Mouse (Mus musculus): ENCODE results near the gene Figla. TPM values are rescaled to one million over a fixed set of nuclear protein-coding genes. Genes with fewer than 3 reads are reported as not detected.
A peak's percentile ranks its signal among the peaks of the same experiment; 100 is the strongest.
"Not testable (repeated sequence)": the region's sequence is repeated elsewhere in the genome, so short reads cannot be mapped to it uniquely, and the experiment has no call there.

Figla gene
- not detected in 2 replicates for polyA plus RNA-seq (2015; fragmentation: Nextera tagmentation; extraction: Ambion mirVana)

GRCm38 (mm10) chr6:86015871-86016270, at the start of gene Figla:
Gene Figla, plus strand, starts transcription at chr6:86016171.
- Histone ChIP-seq H3K27ac (no peak within 1 kb of the TSS), H3K4me3 (replicated peaks) (no peak within 1 kb of the TSS), H3K27me3 (replicated peaks) (no peaks in the 10 kb centered on the region), H3K9me3 (no peaks in the 10 kb centered on the region), H3K9ac (no peak within 1 kb of the TSS), H3K4me2 (no peak within 1 kb of the TSS), H3K4me1 (no peaks in the 10 kb centered on the region; the same call in 1 of the 2 replicates), H3K36me3 (no peaks in the 10 kb centered on the region)
- WGBS = 82% methylated on average over 9 of the region's 9 CpGs
- no peak for ATAC-seq (ENCODE audit: insufficient read depth, low FRiP score, low read depth)

- Histone ChIP-seq H3K9ac (no peak overlapping the region), H3K4me1 (no peaks in the 10 kb centered on the region; the same call in 1 of the 2 replicates), H3K4me3 (replicated peaks) (no peak overlapping the region), H3K27me3 (replicated peaks) (no peaks in the 10 kb centered on the region), H3K27ac (no peak overlapping the region), H3K36me3 (no peaks in the 10 kb centered on the region), H3K4me2 (no peak overlapping the region), H3K9me3 (no peaks in the 10 kb centered on the region)
- ATAC-seq (ENCODE audit: insufficient read depth, low FRiP score, low read depth) = no peak
- 73% methylated on average over 4 of the region's 4 CpGs for WGBS
Observed at GRCm38 (mm10) chr6:85966686-85967085, 49.3 kb upstream of the Figla start.

- Histone ChIP-seq H3K9ac (no peak overlapping the region), H3K9me3 (no peaks in the 10 kb centered on the region), H3K27me3 (replicated peaks) (no peaks in the 10 kb centered on the region), H3K4me1 (no peaks in the 10 kb centered on the region; the same call in 1 of the 2 replicates), H3K27ac (no peak overlapping the region), H3K4me2 (no peak overlapping the region), H3K4me3 (replicated peaks) (no peak overlapping the region), H3K36me3 (no peaks in the 10 kb centered on the region)
- ATAC-seq (ENCODE audit: insufficient read depth, low FRiP score, low read depth) = no peak
- WGBS = 65% methylated on average over 2 of the region's 2 CpGs
Observed at GRCm38 (mm10) chr6:85969889-85970288, 46.1 kb upstream of the Figla start.

GRCm38 (mm10) chr6:85972699-85973098, 43.3 kb upstream of the Figla start:
- Histone ChIP-seq H3K4me1 (no peaks in the 10 kb centered on the region; the same call in 1 of the 2 replicates), H3K27ac (peak overlapping the region; percentile 76), H3K9ac (no peak overlapping the region), H3K4me3 (replicated peaks) (no peak overlapping the region), H3K4me2 (no peak overlapping the region), H3K36me3 (no peaks in the 10 kb centered on the region), H3K27me3 (replicated peaks) (no peaks in the 10 kb centered on the region), H3K9me3 (no peaks in the 10 kb centered on the region)
- no peak; the same call in 1 of the 2 replicates for ATAC-seq (ENCODE audit: insufficient read depth, low FRiP score, low read depth)
- WGBS = 40% methylated on average over 3 of the region's 3 CpGs

- H3K27ac ChIP-seq = peak overlapping the region; percentile 76
- no peak; the same call in 1 of the 2 replicates for ATAC-seq (ENCODE audit: insufficient read depth, low FRiP score, low read depth)
- H3K27me3 ChIP-seq (replicated peaks) = no peaks in the 10 kb centered on the region
- no peak overlapping the region for H3K4me3 ChIP-seq (replicated peaks)
- H3K9me3 ChIP-seq = no peaks in the 10 kb centered on the region
- no peaks in the 10 kb centered on the region for H3K36me3 ChIP-seq
- no peak overlapping the region for H3K9ac ChIP-seq
- no peak overlapping the region for H3K4me2 ChIP-seq
- WGBS = 58% methylated on average over 3 of the region's 3 CpGs
- no peaks in the 10 kb centered on the region; the same call in 1 of the 2 replicates for H3K4me1 ChIP-seq
Observed at GRCm38 (mm10) chr6:85973336-85973735, 42.6 kb upstream of the Figla start.

GRCm38 (mm10) chr6:85974941-85975617, 40.9 kb upstream of the Figla start:
- H3K36me3 ChIP-seq = no peaks in the 10 kb centered on the region
- ATAC-seq (ENCODE audit: insufficient read depth, low FRiP score, low read depth) = no peak
- WGBS = 55% methylated on average over 10 of the region's 10 CpGs

GRCm38 (mm10) chr6:85975761-85976160, 40.2 kb upstream of the Figla start:
- H3K4me2 ChIP-seq = no peak overlapping the region
- H3K9me3 ChIP-seq = no peaks in the 10 kb centered on the region
- no peak for ATAC-seq (ENCODE audit: insufficient read depth, low FRiP score, low read depth)
- no peak overlapping the region for H3K4me3 ChIP-seq (replicated peaks)
- no peaks in the 10 kb centered on the region for H3K36me3 ChIP-seq
- H3K27me3 ChIP-seq (replicated peaks) = no peaks in the 10 kb centered on the region
- no peaks in the 10 kb centered on the region; the same call in 1 of the 2 replicates for H3K4me1 ChIP-seq
- WGBS = 72% methylated on average over 1 of the region's 1 CpGs
- H3K27ac ChIP-seq = no peak overlapping the region
- H3K9ac ChIP-seq = no peak overlapping the region

More at GRCm38 (mm10) chr6:85974941-85975617, 40.9 kb upstream of the Figla start:
- Histone ChIP-seq H3K27ac (no peak overlapping the region), H3K9ac (no peak overlapping the region), H3K4me2 (no peak overlapping the region), H3K4me3 (replicated peaks) (no peak overlapping the region), H3K9me3 (no peaks in the 10 kb centered on the region), H3K4me1 (no peaks in the 10 kb centered on the region; the same call in 1 of the 2 replicates), H3K27me3 (replicated peaks) (no peaks in the 10 kb centered on the region)

GRCm38 (mm10) chr6:85976242-85976641, 39.7 kb upstream of the Figla start:
- ATAC-seq (ENCODE audit: insufficient read depth, low FRiP score, low read depth) = no peak
- Histone ChIP-seq H3K9ac (no peak overlapping the region), H3K4me1 (no peaks in the 10 kb centered on the region; the same call in 1 of the 2 replicates), H3K36me3 (no peaks in the 10 kb centered on the region), H3K9me3 (no peaks in the 10 kb centered on the region), H3K27ac (no peak overlapping the region), H3K27me3 (replicated peaks) (no peaks in the 10 kb centered on the region), H3K4me2 (no peak overlapping the region), H3K4me3 (replicated peaks) (no peak overlapping the region)
- 76% methylated on average over 5 of the region's 5 CpGs for WGBS

GRCm38 (mm10) chr6:85978736-85979135, 37.2 kb upstream of the Figla start:
- H3K4me3 ChIP-seq (replicated peaks); H3K4me1 ChIP-seq; H3K9me3 ChIP-seq; H3K36me3 ChIP-seq; ATAC-seq (ENCODE audit: insufficient read depth, low FRiP score, low read depth); H3K27ac ChIP-seq; H3K9ac ChIP-seq; H3K27me3 ChIP-seq (replicated peaks); H3K4me2 ChIP-seq: not testable (repeated sequence)
- 88% methylated on average over 4 of the region's 4 CpGs for WGBS

- ATAC-seq (ENCODE audit: insufficient read depth, low FRiP score, low read depth) = no peak
- no peak overlapping the region for H3K4me3 ChIP-seq (replicated peaks)
- no peak overlapping the region for H3K27ac ChIP-seq
- 82% methylated on average over 8 of the region's 8 CpGs for WGBS
- H3K36me3 ChIP-seq = no peaks in the 10 kb centered on the region
- no peak overlapping the region for H3K9ac ChIP-seq
- H3K4me2 ChIP-seq = no peak overlapping the region
- no peaks in the 10 kb centered on the region for H3K4me1 ChIP-seq
- H3K9me3 ChIP-seq = no peaks in the 10 kb centered on the region
- H3K27me3 ChIP-seq (replicated peaks) = no peaks in the 10 kb centered on the region
Observed at GRCm38 (mm10) chr6:85984351-85984750, 31.6 kb upstream of the Figla start.

GRCm38 (mm10) chr6:85989570-85989969, 26.4 kb upstream of the Figla start:
- H3K36me3 ChIP-seq; H3K9me3 ChIP-seq; ATAC-seq (ENCODE audit: insufficient read depth, low FRiP score, low read depth); H3K27ac ChIP-seq; H3K9ac ChIP-seq; H3K4me1 ChIP-seq; H3K4me2 ChIP-seq; H3K4me3 ChIP-seq (replicated peaks); H3K27me3 ChIP-seq (replicated peaks): not testable (repeated sequence)
- WGBS = 81% methylated on average over 5 of the region's 5 CpGs

GRCm38 (mm10) chr6:85990774-85991173, 25.2 kb upstream of the Figla start:
- 80% methylated on average over 5 of the region's 5 CpGs for WGBS
- H3K9ac ChIP-seq; H3K4me1 ChIP-seq; H3K27me3 ChIP-seq (replicated peaks); H3K4me3 ChIP-seq (replicated peaks); H3K9me3 ChIP-seq; ATAC-seq (ENCODE audit: insufficient read depth, low FRiP score, low read depth); H3K4me2 ChIP-seq; H3K27ac ChIP-seq; H3K36me3 ChIP-seq: not testable (repeated sequence)

Data from stomach, embryonic 15.5 days (tissue).